Mouse (Mus musculus) liver, embryonic 14.5 days (tissue): ENCODE data around the gene Plcb4. TPM values are rescaled to one million over a fixed set of nuclear protein-coding genes. Genes with fewer than 3 reads are reported as not detected.

Experiments
- ATAC-seq: fragments of 200-750 bp; cut with Nextera tagmentation; 2 replicates; pipeline ENCODE4 v1.8.0; 2017; ENCODE audit warnings: moderate number of reproducible peaks, mild to moderate bottlenecking, moderate library complexity; ENCODE audit not compliant: insufficient read depth
- DNase-seq, 3 experiments: peaks; one replicate each; pipeline ENCODE4 v3.0.0-alpha.2; 2012 to 2013; ENCODE audit warnings: low read depth in 3 of 3, low spot score in 3 of 3
- H3K27ac ChIP-seq: fragments of 300-500 bp; sonication (generic); 2 replicates; pipeline ENCODE4 v1.5.1; 2014; ENCODE audit warnings: moderate library complexity, mild to moderate bottlenecking, control low read depth, inconsistent platforms
- H3K27me3 ChIP-seq: fragments of 300-500 bp; sonication (generic); 2 replicates; pipeline ENCODE4 v1.6.1; 2014; ENCODE audit warnings: mild to moderate bottlenecking, low read length, moderate library complexity; ENCODE audit not compliant: control insufficient read depth, insufficient read depth
- H3K36me3 ChIP-seq: fragments of 300-500 bp; sonication (generic); replicated peaks from 2 replicates; pipeline ENCODE4 v1.6.1; 2014; ENCODE audit warnings: low read depth; ENCODE audit not compliant: control insufficient read depth, insufficient read depth
- H3K4me1 ChIP-seq, 2 experiments: fragments of 200-500 bp in 1 of 2; fragments of 300-500 bp in 1 of 2; sonication (generic) in 1 of 2; replicated peaks; 2 replicates each; pipeline ENCODE4 v1.6.1; 2012 to 2014; ENCODE audit warnings: antibody characterized with exemption in 1 of 2, inconsistent platforms in 1 of 2, low read length in 1 of 2; ENCODE audit not compliant: control insufficient read depth in 2 of 2, insufficient read depth in 2 of 2
- H3K4me2 ChIP-seq: fragments of 300-500 bp; sonication (generic); 2 replicates; pipeline ENCODE4 v1.6.1; 2014; ENCODE audit warnings: low read depth, mild to moderate bottlenecking, control low read depth, moderate library complexity
- H3K4me3 ChIP-seq, 2 experiments: fragments of 200-500 bp in 1 of 2; fragments of 300-500 bp in 1 of 2; sonication (generic) in 1 of 2; 2 replicates each; pipeline ENCODE4 v1.5.1; 2012 to 2014; ENCODE audit warnings: low read depth in 2 of 2, low read length in 2 of 2, mild to moderate bottlenecking in 2 of 2, control low read depth in 1 of 2, inconsistent platforms in 1 of 2, moderate library complexity in 1 of 2; ENCODE audit not compliant: insufficient read depth in 1 of 2
- H3K9ac ChIP-seq: fragments of 300-500 bp; sonication (generic); replicated peaks from 2 replicates; pipeline ENCODE4 v1.6.1; 2014; ENCODE audit warnings: mild to moderate bottlenecking, control low read depth, moderate library complexity
- H3K9me3 ChIP-seq: fragments of 300-500 bp; sonication (generic); 2 replicates; pipeline ENCODE4 v1.6.1; 2016; ENCODE audit warnings: low read length, mixed read lengths; ENCODE audit not compliant: control insufficient read depth
- CTCF ChIP-seq: IDR thresholded peaks from 2 replicates; pipeline ENCODE4 v1.5.1; 2016; ENCODE audit warnings: antibody characterized with exemption, low read depth, control low read depth
- EP300 ChIP-seq: IDR thresholded peaks from 2 replicates; pipeline ENCODE4 v1.6.1; 2016; ENCODE audit warnings: antibody characterized with exemption, low read depth
- WGBS: fragments of 180-500 bp; shearing (Covaris S2); extraction: QIAGEN DNeasy Blood & Tissue Kit; methylation state at CpG from one replicate; pipeline ENCODE4 v1.1.7; 2014; ENCODE audit not compliant: insufficient replicate concordance; 5-methylcytosine and 5-hydroxymethylcytosine counted together
- polyA plus RNA-seq, 2 experiments: library from polyadenylated mRNA; depleted of rRNA in 1 of 2; stranded (reverse) in 1 of 2; unstranded in 1 of 2; fragments of >200 nt; fragmentation: Nextera tagmentation in 1 of 2; extraction: Ambion mirVana in 1 of 2; gene quantifications; 2 replicates each; pipeline versions ENCODE4 v1.2.1 to v1.2.3; 2012 to 2014

The Plcb4 gene
- polyA plus RNA-seq, 2 experiments = 1.9 to 2.3 TPM

DNA sequence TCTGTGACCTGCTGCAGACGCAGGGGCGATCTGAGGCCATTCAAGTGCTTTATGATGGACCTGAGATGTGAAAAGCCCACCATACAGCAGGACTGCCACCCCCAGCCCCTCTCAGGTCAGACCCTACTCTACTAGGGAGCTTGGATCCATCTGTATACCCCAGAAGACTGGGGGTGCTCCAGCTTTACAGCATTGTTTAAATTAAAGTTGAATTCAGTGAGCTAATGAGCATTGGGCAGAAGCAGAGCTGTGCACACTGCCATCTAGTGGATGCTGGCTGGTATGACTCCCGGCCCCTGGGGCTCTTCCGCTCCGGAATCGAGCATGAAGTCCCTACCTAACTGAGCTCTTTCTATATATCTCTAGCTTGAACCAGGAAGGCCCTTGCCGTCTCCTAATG, 298.9 kb downstream of the Plcb4 start:
- H3K9ac ChIP-seq = no peak overlapping the region
- H3K27ac ChIP-seq = no peak overlapping the region
- TF ChIP-seq EP300 (no peak), CTCF (peak; percentile 87)
- 40% methylated on average over 7 of the region's 7 CpGs for WGBS
- no peak overlapping the region for H3K4me2 ChIP-seq
- H3K4me1 ChIP-seq = no peaks in the 10 kb centered on the region
- H3K36me3 ChIP-seq = no peaks in the 10 kb centered on the region
- no peaks in the 10 kb centered on the region for H3K9me3 ChIP-seq
- no peaks in the 10 kb centered on the region for H3K27me3 ChIP-seq
- DNase-seq (peak in 1 of 3 experiments; percentile 7), ATAC-seq (no peak)
- H3K4me3 ChIP-seq = no peak overlapping the region

DNA sequence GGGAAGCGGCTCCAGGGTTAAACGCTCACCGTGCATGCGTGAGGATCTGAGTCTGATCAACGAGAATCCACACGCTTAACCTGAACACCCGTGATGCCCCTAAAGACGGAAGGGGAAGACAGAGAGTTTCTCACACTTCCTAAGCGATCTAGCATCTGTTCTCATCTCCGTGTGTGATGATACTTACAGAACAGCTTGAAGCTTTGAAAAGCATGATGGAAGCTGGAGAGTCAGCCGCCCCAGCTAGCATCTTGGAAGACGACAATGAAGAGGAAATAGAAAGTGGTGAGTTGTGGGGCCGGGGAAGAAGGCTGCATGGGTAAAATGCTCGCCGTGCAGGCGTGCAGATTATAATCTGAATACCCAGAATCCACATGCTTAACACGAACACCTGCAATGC, 299.6 kb downstream of the Plcb4 start:
- Histone ChIP-seq H3K9me3 (no peaks in the 10 kb centered on the region), H3K27ac (no peak overlapping the region), H3K9ac (no peak overlapping the region), H3K36me3 (no peaks in the 10 kb centered on the region), H3K4me3 (no peak overlapping the region), H3K4me1 (no peaks in the 10 kb centered on the region), H3K4me2 (no peak overlapping the region), H3K27me3 (no peaks in the 10 kb centered on the region)
- no peak for ATAC-seq
- no peak for DNase-seq
- WGBS = 76% methylated on average over 17 of the region's 17 CpGs
- TF ChIP-seq CTCF (no peak), EP300 (no peak)

DNA sequence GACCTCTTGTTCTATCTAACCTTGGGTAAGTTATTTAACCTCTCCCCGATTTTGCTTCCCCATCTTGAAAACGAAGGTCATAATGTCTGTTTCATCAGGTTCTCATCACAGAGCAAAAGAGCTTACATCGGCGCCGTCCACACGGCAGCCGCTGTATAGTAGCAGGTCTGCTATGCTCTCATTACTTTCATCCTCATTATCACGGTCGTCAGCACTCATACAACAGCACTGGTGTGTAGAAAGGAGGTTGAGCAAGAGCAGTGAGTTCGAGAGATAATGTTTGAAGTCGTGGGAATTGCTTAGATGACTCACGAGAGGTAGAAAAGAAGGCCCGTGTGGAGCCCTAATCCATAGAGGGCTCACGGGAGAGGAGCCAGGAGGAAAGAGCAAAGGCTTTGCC, 304.3 kb downstream of the Plcb4 start:
- Histone ChIP-seq H3K9me3 (no peaks in the 10 kb centered on the region), H3K4me1 (no peaks in the 10 kb centered on the region), H3K27me3 (no peaks in the 10 kb centered on the region), H3K4me3 (no peak overlapping the region), H3K9ac (no peak overlapping the region), H3K4me2 (no peak overlapping the region), H3K27ac (no peak overlapping the region), H3K36me3 (no peaks in the 10 kb centered on the region)
- WGBS = 70% methylated on average over 14 of the region's 14 CpGs
- TF ChIP-seq CTCF (no peak), EP300 (no peak)
- ATAC-seq (no peak), DNase-seq (no peak)

DNA sequence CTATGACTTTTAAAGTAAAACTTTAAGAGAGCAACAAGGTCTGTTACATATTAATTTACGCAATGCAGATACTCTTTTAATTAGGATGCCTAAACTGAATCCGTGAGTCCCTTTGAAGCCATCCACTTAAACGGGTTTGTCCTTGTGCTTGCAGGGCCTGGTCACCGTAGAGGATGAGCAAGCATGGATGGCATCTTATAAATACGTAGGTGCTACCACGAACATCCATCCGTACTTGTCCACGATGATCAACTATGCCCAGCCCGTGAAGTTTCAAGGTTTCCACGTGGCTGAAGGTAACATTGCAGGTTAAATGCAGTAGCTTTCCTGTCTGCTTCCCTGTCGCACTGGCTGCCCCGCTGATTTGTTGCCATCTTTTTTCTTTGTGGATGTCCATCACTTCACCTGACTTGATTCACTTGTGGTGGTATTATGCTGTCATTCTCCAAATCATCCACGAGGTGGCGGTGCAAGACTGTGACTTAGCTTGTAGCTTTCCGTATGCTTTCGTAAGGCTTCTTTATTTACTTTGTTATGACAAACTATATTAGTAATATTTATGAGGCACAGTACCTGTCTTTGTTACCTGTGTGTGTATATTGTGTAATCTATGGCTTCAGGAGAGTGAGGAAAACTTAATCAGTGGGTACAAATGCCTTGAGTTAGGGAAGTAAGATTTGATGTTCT, 308.2 kb downstream of the Plcb4 start:
- Histone ChIP-seq H3K36me3 (no peaks in the 10 kb centered on the region), H3K27ac (no peak overlapping the region), H3K4me2 (no peak overlapping the region), H3K9me3 (no peaks in the 10 kb centered on the region), H3K4me3 (no peak overlapping the region), H3K4me1 (no peaks in the 10 kb centered on the region), H3K9ac (no peak overlapping the region), H3K27me3 (no peaks in the 10 kb centered on the region)
- DNase-seq (peak in 1 of 3 experiments; percentile 13), ATAC-seq (no peak)
- 56% methylated on average over 16 of the region's 16 CpGs for WGBS
- TF ChIP-seq EP300 = no peak
- peak; percentile 77 for TF ChIP-seq CTCF

DNA sequence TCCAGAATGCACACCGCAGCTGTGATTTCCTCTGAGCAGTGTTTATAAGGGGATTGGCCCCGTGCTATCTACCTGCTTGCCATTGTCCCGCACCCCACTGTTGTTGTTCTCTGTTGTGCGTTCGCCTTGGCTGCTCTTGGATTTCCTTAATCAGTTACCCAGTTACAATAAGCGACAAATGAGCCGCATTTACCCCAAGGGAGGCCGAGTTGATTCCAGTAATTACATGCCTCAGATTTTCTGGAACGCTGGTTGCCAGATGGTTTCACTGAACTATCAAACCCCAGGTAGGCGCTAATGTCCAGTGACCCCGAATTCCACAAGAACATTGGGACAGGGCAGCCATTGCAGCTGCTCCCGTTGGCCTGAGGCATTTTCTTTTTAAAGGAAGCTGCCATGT, 309.3 kb downstream of the Plcb4 start:
- TF ChIP-seq CTCF (no peak), EP300 (no peak)
- H3K27ac ChIP-seq = no peak overlapping the region
- no peaks in the 10 kb centered on the region for H3K36me3 ChIP-seq
- no peaks in the 10 kb centered on the region for H3K27me3 ChIP-seq
- no peaks in the 10 kb centered on the region for H3K4me1 ChIP-seq
- ATAC-seq (no peak), DNase-seq (no peak)
- no peaks in the 10 kb centered on the region for H3K9me3 ChIP-seq
- H3K4me2 ChIP-seq = no peak overlapping the region
- no peak overlapping the region for H3K9ac ChIP-seq
- WGBS = 81% methylated on average over 12 of the region's 12 CpGs
- no peak overlapping the region for H3K4me3 ChIP-seq
